Mouse (Mus musculus): Measurements from ENCODE around the gene C7. TPM values are rescaled to one million over a fixed set of nuclear protein-coding genes. Genes with fewer than 3 reads are reported as not detected.

Gene C7
- polyA plus RNA-seq (2014; fragmentation: Illumina TruSeq; extraction: RNeasy Lipid Tissue Mini Kit (QIAGEN cat#74804); ENCODE audit: low read depth, low replicate concordance) = 0.64 TPM

DNA sequence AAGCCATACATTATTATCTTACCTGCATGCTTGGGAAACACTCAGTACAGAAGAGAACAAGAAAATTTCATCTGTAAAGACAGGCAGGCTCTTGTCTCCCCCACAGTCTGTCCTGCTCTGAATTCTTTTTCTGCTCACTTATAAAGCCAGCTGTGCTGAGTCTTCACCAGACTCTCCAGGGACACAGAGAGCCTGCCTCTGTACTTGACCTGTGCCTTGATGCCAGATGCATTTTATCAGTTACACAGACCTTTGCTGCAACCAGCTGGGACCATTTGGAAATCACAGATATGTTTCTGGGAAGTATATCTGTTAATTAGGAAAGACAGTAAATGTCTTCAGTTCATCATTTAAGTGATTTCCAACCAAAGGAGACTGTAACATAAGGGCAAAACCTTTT lies at the start of gene C7:
C7 (minus strand) TSS at position 106 of the 400 bp plus-strand sequence.

DNA sequence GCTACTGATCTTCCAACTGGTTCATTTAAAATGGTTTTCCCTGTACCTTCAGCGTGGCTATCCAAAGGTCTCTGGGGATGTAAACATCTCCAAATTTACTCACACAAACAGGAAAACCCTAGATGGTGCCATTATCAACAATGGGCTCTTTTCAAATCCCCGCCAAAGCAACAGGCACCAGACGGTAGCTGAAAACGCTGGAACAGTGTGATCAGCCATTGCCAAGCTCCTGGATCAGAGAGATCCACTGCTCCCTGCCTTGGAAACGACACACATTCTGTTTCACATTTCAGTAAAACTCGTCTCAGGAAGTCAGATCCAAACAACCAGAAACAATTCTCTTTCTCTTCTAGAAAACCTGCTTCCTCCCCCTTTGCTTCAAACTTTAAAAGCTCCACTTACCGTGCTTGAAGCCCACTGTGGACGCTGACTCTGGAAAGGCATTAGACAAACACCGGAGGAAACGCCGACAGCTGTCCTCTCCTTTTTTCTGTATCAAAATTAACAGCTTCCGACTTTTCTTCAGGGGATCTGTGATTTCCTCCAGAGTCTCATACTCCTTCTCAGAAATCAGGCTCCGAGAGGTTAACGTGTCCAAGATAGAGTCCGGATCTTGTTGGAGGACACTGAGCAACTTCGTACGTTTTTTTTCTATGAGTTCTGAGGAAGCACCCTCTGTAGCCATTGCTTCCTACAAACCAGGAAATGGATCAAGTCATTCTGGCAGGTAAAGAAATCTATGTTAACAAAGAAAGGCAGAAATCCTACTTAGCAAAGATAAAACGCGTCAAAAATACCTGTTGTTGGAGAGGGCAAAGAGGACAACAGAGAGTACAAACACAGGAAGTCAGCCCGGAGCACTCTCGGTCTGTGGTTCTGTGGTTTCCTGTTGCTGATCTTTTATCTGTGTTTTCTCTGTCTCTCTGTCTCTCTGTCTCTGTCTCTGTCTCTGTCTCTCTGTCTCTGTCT lies 44.4 kb upstream of the C7 start, which contains the start of gene Card6:
Card6 (minus strand) TSS at position 854 of the 969 bp plus-strand sequence.

Other genes with a start within 250 kb of the C7 start
- gene Mroh2b, start 165.0 kb downstream of the C7 start, polyA plus RNA-seq (2014; fragmentation: Illumina TruSeq; extraction: RNeasy Lipid Tissue Mini Kit (QIAGEN cat#74804); ENCODE audit: low read depth, low replicate concordance) = not detected
- 6.4 TPM for gene Card6, start 44.8 kb upstream of the C7 start, polyA plus RNA-seq (2014; fragmentation: Illumina TruSeq; extraction: RNeasy Lipid Tissue Mini Kit (QIAGEN cat#74804); ENCODE audit: low read depth, low replicate concordance)
- 30.6 TPM for gene Rpl37, start 52.9 kb upstream of the C7 start, polyA plus RNA-seq (2014; fragmentation: Illumina TruSeq; extraction: RNeasy Lipid Tissue Mini Kit (QIAGEN cat#74804); ENCODE audit: low read depth, low replicate concordance)
- 15.4 TPM for gene Prkaa1, start 80.1 kb upstream of the C7 start, polyA plus RNA-seq (2014; fragmentation: Illumina TruSeq; extraction: RNeasy Lipid Tissue Mini Kit (QIAGEN cat#74804); ENCODE audit: low read depth, low replicate concordance)
- 31.5 TPM for gene Ttc33, start 121.8 kb upstream of the C7 start, polyA plus RNA-seq (2014; fragmentation: Illumina TruSeq; extraction: RNeasy Lipid Tissue Mini Kit (QIAGEN cat#74804); ENCODE audit: low read depth, low replicate concordance)
- 0.56 TPM for gene Ptger4, start 180.4 kb upstream of the C7 start, polyA plus RNA-seq (2014; fragmentation: Illumina TruSeq; extraction: RNeasy Lipid Tissue Mini Kit (QIAGEN cat#74804); ENCODE audit: low read depth, low replicate concordance)